Mouse (Mus musculus): ENCODE results near the gene Kalrn. TPM values are rescaled to one million over a fixed set of nuclear protein-coding genes. Genes with fewer than 3 reads are reported as not detected.

Gene Kalrn
- total RNA-seq, 2 experiments from 2014 or later, result 20.9 to 21.2 TPM

DNA sequence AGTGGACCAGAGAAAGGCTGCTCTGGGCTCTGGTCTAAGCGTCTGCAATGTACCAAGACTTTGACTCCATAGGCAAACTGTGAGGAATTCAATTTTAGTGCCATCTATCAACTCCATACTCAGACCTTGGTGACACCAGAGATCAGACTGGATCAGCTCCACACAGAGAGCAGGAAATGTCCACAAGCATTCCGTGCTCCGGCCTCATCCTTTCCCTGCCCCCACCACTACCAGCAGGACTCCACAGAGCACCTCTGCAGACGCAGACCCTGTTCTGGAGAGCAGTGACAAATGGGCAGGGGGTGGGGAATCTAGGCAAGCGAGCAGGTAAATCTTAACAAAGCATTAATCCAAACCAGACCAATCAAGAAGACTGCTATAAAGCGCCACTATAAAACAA is 15.4 kb downstream of the Kalrn start:
- DNase-seq, result no peak

DNA sequence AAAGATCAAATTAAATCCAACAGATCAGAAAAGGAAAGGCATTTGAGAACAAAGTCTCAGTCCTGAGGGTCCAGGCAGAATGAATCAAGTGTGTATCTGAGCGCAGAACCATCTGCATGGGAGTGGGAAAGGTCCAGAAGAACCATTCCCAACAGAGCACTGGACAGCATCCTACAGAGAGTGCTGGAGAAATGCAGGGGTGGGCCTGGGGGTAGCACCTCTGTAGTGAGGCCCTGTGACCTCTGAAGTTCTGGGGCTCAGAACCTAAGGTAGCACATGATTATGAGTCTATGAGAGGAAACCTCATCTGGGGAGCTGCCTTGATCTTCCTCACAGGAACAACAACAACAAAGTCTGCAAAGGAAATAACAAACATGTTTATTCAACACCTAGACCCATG is 20.6 kb downstream of the Kalrn start:
- no peak for DNase-seq

DNA sequence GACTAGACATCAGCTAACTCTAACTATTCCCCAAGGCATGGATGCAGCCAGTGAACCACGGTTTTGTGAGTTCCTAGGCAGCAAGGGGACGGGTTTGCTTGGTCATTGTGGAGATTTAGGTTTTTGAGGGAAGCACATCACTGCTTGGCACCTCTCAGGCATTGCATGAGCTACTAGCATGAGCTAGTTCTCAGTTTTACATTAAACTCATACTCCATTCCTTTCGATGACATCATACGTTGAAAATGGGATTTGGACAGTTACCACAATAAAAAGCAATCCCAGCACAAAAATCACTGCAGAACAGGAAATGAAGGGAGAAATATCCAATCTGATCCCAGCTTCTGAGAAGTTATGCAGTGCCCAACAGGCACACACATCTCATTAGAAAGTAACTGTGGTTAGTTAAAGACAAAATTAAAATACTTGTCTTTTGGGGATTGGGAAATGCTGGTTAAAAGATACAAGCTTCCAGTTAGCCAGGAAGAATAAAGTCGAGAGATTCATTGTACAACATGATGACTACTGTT is 23.8 kb downstream of the Kalrn start:
- DNase-seq, result no peak

GRCm38 (mm10) chr16:34546805-34547509 is 26.4 kb downstream of the Kalrn start:
- DNase-seq, result no peak

DNA sequence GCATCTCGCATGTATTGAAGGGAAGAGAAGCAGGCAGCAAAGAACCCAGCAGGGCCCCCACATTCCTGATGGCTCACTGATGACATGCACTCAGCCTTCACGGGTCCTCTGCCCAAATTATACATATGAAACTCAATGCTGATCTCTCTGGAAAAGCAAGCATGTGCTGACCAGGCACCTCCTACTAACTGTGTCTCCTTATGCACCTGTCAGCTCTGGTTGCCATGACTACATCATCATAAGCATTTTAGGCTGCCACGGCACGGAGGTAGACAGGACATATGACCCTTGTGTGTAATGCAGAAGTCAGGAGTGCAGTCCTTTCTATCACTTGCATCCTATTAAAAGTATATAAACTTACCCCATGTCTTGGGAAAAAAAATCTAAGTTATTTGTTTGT is 29.6 kb downstream of the Kalrn start:
- no peak for DNase-seq

DNA sequence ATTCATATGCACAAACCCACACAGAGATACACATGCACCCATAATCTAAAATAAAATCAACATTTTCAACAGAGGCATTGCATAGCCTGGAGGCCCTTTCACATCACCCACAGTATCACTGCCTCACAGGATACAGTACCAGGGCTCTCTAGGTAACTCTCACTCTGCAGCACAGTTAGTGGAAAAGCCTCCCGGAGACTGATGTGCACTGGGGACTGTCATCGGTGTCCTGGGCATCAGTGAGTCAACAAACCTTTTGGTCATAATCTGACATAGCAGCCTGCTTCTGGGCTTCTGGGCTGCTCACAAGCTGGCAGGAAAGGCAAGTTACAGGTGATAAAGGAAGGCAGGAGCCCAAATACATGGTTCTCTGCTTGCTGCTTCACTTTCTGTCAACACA is 31.0 kb downstream of the Kalrn start:
- DNase-seq, result no peak

GRCm38 (mm10) chr16:34538679-34539185 is 34.6 kb downstream of the Kalrn start:
- no peak for DNase-seq

DNA sequence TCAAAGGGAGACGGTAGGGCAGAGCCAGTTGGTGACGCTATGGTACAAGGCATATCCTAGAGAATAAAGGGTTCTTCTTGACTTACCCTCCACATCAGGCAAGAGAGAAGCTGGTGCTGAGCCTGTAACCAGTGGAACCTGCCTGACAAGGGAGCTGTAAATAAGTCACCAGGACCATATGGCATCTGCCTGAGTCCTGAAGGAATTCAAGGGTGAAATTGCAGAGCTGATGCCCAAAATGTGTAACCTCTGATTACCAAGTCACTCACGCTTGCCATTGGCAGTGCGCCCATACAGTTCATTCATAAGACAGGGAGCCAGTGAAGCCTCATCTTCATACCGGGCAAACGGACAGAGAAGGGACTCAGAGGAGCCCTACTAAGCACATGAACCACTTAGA is 37.0 kb downstream of the Kalrn start:
- no peak for DNase-seq

DNA sequence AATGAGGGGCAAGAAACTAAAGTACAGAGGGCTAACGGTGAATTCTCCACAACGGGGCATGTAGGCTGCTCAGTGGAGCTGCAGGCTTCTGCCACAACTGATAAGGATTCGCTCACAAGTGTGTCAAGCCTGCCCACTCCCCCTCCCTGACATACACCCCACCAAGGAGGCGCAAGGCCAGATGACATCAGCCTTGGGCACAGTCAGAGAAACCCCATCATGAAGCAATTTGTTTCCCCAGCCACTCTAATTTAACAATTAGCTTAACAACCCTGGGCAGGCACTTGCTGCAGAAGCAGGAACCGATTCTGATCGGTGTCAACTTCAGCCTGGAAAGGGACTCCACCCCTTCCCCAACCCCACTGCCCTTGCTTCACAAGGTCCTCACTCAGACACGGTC is 38.2 kb downstream of the Kalrn start:
- DNase-seq, result peak in 1 of 2 experiments; percentile 31

DNA sequence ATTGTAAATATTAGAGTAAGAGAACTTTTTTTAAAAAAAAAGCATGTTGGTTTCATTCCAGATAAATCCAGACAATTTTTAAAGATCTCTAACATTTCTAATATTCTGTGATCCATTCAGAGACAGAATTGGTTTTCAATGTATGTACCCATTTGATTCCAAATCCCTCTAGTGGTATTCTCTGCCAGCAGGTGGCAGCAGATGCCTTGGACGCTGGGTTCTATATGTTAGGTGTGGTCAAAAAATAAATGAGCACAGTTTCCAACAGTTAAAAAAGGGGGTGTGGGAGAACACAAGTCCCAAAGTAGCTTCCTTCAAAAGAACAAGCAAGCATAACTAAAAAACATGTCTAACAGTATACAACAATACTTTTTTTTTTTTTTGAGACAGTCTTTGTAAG is 41.8 kb downstream of the Kalrn start:
- DNase-seq, result peak; percentile 33 to 75

DNA sequence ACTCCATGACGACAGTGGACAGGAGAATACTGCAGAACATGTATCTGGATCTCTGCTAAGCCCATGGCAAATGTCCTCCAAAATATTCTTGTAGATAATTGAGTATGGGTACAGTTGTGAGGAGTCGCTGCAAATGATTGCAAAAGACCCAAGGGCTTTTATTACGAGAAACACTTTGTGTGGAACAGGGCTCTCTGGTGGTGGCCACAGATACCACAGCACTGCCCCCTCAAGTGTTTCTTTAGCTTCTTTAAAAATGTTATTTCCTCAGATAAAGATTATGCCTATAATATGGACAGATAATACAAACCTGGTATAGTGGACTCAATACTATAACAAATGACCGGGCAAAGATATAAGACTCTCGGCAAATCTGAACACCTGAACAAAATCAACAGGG is 43.3 kb downstream of the Kalrn start:
- no peak for DNase-seq

DNA sequence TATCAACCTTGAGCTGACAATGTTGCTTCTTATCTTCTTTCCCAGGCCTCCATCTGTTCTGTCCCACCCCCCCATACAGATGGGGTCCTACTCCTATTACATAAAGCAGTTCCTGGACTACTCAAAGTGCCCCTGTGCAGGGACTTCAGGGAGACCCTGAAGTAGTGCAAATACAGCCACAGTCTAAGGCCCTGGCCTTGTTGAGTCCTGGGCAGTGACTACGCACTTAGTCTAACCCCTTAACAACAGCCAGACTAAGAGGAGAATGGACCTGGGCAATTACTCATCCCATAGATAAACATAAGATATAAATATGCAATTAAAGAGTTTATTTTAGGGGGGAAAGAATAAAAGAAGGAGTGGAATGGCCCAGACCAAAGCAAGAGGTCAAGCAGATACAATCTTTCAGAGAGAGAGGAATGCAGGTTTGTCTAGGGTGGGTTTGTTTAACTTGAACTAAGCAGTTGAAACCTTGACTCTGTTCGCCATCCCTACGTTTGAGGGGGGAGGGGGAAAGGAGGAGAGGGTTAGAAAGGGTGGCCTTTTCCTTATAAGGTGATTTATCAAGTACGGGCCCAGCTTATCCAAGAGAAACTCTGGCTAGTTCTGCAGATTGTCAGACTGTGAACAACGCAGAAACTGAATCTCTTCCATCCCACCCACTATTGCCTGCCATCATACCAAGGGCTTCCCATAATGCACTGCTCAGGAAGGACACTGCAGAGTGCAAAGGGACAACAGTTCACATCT is 44.9 kb downstream of the Kalrn start:
- DNase-seq, result no peak

- DNase-seq, result peak in 1 of 2 experiments; percentile 19
Observed at GRCm38 (mm10) chr16:34526378-34526777, 47.0 kb downstream of the Kalrn start.

DNA sequence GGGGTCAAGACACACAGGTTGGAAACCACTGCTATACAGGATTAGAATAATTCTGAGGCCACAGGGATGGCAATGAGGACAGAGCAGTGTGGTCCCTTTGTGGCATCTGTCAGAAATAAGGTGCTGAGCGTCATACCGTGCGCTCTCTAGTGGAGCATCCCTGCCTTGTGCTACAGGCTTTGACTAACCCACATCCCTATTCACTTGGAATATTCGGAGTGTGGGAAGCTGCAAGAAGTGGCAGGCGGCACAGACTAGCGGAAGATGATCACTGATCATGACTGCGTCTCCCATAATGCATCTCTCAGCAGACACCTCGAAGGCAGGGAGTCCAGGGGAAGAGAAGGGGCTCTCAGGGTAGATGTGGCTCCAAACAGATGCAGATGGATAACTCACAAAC is 47.5 kb downstream of the Kalrn start:
- DNase-seq, result no peak

DNA sequence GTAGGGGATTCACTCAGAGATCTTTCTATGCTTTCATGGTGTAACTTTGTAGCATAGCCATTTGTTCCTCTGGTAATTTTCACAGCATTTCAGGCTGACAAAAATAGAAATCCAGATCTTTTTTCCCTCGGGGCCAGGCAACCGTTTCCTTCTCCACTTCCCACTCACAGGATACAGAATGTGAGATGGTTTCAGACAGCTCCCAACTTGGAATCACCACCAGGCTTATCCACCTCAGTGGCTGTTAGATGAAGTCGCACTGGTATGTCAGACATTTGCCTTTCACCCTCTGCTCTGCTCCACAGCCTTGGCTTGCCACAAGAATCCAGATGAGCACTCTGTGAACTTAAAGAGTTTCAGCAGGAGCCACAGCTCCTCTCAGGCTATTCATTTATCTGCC is 48.1 kb downstream of the Kalrn start:
- peak in 1 of 2 experiments; percentile 30 for DNase-seq

- DNase-seq, result no peak
Observed at GRCm38 (mm10) chr16:34521061-34521460, 52.3 kb downstream of the Kalrn start.

- DNase-seq, result no peak
Observed at GRCm38 (mm10) chr16:34516891-34517398, 56.4 kb downstream of the Kalrn start.

DNA sequence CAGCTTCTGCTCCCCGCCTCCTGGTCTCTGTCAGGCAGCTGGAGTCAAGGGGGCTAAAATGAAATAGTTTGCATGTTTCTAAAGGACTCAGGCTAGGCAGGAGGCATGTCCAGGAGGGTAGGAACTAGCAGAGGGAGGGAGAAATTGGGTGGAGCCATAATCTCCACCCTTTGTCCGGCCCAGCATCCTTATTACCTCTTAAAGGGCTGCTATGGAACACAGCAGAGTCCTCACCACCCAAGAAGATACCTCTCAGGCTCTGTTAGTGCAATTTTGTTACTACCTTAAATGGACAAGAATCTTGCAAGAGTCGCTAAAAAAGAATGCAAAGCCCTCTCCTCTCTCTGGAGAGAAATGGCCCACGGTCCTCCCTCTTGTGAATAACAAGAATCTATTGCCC is 57.8 kb downstream of the Kalrn start:
- no peak for DNase-seq

GRCm38 (mm10) chr16:34513956-34514593 is 59.3 kb downstream of the Kalrn start:
- peak; percentile 28 to 38 for DNase-seq

GRCm38 (mm10) chr16:34512326-34512725 is 61.0 kb downstream of the Kalrn start:
- no peak for DNase-seq

- no peak for DNase-seq
Observed at GRCm38 (mm10) chr16:34508125-34508524, 65.2 kb downstream of the Kalrn start.

DNA sequence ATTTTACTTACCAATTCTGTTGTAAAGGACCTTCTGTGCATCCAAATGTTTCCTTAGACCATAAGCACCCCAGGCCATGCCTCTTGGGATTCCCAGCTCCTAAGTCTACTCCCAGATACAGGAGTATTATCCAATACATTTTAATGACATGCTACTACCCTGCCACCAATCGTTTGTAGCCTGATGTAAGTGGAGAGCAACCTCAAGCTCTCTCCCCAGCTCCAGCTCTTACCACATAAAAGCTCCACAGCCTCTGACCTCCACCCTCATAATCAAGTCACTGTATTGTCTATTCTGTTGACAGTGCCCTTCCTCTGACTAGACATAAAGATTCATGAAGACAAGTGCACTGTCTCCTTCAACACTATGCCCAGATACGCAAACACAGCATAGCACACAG is 67.3 kb downstream of the Kalrn start:
- no peak for DNase-seq

GRCm38 (mm10) chr16:34504250-34504649 is 69.1 kb downstream of the Kalrn start:
- DNase-seq, result no peak
